In the genomic region with DNA sequence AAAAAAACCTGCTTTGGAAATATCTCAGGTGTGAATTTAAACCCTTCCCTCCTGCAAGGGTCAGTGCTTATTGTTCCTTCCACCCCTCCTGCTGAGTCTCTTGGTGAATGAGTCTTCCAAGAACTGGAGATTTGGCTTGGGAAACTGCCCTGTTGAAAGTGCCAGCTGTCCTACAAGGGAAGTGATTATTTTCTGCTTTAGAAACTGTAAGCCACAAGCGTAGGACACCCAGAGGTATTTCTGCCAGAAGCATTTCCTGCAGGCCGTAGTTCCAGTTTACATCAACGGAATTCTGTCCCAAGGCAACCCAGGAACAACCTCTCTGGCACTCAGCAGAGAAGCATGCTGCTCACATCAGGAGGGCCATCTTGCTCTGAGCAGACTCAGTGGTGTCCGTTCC, we compare ENCODE assay signal across 11 mouse cellular contexts. TPM values are rescaled to one million over a fixed set of nuclear protein-coding genes. Genes with fewer than 3 reads are reported as not detected.
DNase-seq lines count a peak whose midpoint lies in the region; ATAC-seq and TF ChIP-seq lines count a peak whose summit lies in the region.
"Had no signal": no experiment of that assay in that cellular context is flagged by ENCODE, and none has a peak within 500 bp of the region (broad histone marks: within the 10 kb centered on the region; RNA-seq: fewer than 3 reads in every experiment).

No protein-coding gene starts in this region.

- peaks cover 24% of the 10 kb centered on the region for H3K4me1 ChIP-seq in bone marrow macrophage, adult 2 months (ENCODE audit: control insufficient read depth, insufficient read depth, low read length)
- peaks cover 8% of the 10 kb centered on the region; the same call in 1 of the 2 replicates for H3K4me1 ChIP-seq in intestine, embryonic 15.5 days (replicated peaks)
- H3K4me1 ChIP-seq: stomach, embryonic 15.5 days had no signal

- H3K9me3 ChIP-seq in intestine, embryonic 15.5 days = no peaks in the 10 kb centered on the region
- H3K9me3 ChIP-seq: forebrain, embryonic 10.5 days; neural tube, embryonic 12.5 days; stomach, embryonic 15.5 days had no signal

- H3K4me2 ChIP-seq in intestine, embryonic 15.5 days (replicated peaks) = no peak overlapping the region
- H3K4me2 ChIP-seq: neural tube, embryonic 12.5 days; stomach, embryonic 15.5 days had no signal

- no peak overlapping the region for H3K4me3 ChIP-seq in bone marrow macrophage, adult 2 months (ENCODE audit: insufficient read depth, low read length)
- H3K4me3 ChIP-seq in intestine, embryonic 15.5 days (replicated peaks) = no peak overlapping the region
- H3K4me3 ChIP-seq: forebrain, embryonic 10.5 days; neural tube, embryonic 12.5 days; stomach, embryonic 15.5 days had no signal

- ATAC-seq in intestine, embryonic 15.5 days = no peak

- WGBS in intestine, embryonic 15.5 days = 52% methylated on average over 4 of the region's 4 CpGs

- TF ChIP-seq CTCF in bone marrow macrophage, adult 2 months (IDR thresholded peaks at IDR 0.05; ENCODE audit: low read depth, low read length) = no peak

- H3K36me3 ChIP-seq in intestine, embryonic 15.5 days = no peaks in the 10 kb centered on the region
- H3K36me3 ChIP-seq: forebrain, embryonic 10.5 days; neural tube, embryonic 12.5 days; stomach, embryonic 15.5 days had no signal

- DNase-seq in left cerebral cortex, postnatal 4 days = peak; percentile 44
- DNase-seq in left cerebral cortex, adult 9 months (ENCODE audit: low spot score in 2 of 2) = no peak
- peak; percentile 31 to 32 for DNase-seq in cerebellum, adult 18-20 months
- no peak for DNase-seq in embryo, embryonic 9.5 days (ENCODE audit: extremely low spot score)
- DNase-seq in spleen, adult 12 weeks (ENCODE audit: low spot score) = no peak

- no peak overlapping the region for H3K9ac ChIP-seq in intestine, embryonic 15.5 days
- H3K9ac ChIP-seq: liver, embryonic 14.5 days; neural tube, embryonic 12.5 days; stomach, embryonic 15.5 days had no signal

- peak overlapping the region; percentile 7 for H3K27ac ChIP-seq in bone marrow macrophage, adult 2 months (ENCODE audit: insufficient read depth, low read depth, low read length)
- 0 out of 2 replicates have a peak overlapping the region, but pooled peaks have one; percentile 18 for H3K27ac ChIP-seq in intestine, embryonic 15.5 days
- H3K27ac ChIP-seq: forebrain, embryonic 10.5 days; liver, embryonic 14.5 days; neural tube, embryonic 12.5 days; stomach, embryonic 15.5 days had no signal

- no peaks in the 10 kb centered on the region for H3K27me3 ChIP-seq in intestine, embryonic 15.5 days (replicated peaks)
- H3K27me3 ChIP-seq: neural tube, embryonic 12.5 days; stomach, embryonic 15.5 days had no signal

- intact Hi-C loops in left cerebral cortex, postnatal 4 days (cut with DNase I) = no loop called here

- no peak for TF ChIP-seq POLR2A in bone marrow macrophage, adult 2 months (IDR thresholded peaks at IDR 0.05; ENCODE audit: borderline replicate concordance, low read depth, low read length)

RNA-seq across cellular contexts. Expression of a gene that starts 12.6 kb away (rescaled TPM):
- total RNA-seq in left cerebral cortex, postnatal 4 days (2021) = 1 to 10 TPM; 4.1 to 4.3 TPM
- 19.7 and 20.5 TPM in 2 replicates for polyA plus RNA-seq in bone marrow macrophage, adult 2 months (2012; ENCODE audit: insufficient read depth, insufficient read length, missing spikeins)
- 8.8 and 11.9 TPM in 2 replicates for polyA plus RNA-seq in intestine, embryonic 15.5 days (2015; fragmentation: Nextera tagmentation; extraction: Ambion mirVana)

Comparison
In these comparisons a context has a peak if more than half of its experiments do, and no peak if none do; other contexts are left out.
1. DNase-seq: peak in left cerebral cortex, postnatal 4 days (single experiment) and cerebellum, adult 18-20 months (2 of 2); none in left cerebral cortex, adult 9 months (0 of 2), embryo, embryonic 9.5 days (single experiment) and spleen, adult 12 weeks (single experiment).